Mouse (Mus musculus): ENCODE results near the gene Ccdc9b.

DNA sequence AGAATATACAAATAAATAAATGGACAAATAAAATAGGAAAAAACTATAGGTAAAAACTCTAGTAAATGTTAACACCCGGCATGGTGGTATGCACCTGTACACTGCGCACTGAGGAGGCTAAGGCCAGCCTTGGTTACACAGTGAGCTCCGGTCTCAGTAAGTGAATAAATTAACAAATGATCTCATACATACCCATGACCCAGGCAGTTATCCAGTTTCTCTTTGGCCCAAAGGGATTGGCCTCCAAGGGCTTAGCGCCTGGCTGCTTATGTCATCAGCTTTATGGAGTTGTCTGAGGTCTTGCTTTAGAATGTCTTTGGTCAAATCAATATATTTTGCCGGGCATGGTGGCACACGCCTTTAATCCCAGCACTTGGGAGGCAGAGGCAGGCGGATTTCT lies 21.2 kb upstream of the Ccdc9b start:
- TF ChIP-seq CTCF (IDR thresholded peaks at IDR 0.05; ENCODE audit: extremely low read depth, insufficient read depth, insufficient read length, insufficient replicate concordance), result no peak
- no peak for TF ChIP-seq POLR2A (IDR thresholded peaks at IDR 0.05; ENCODE audit: low read depth, low read length)

All from spleen, adult 2 months (tissue).